Mouse (Mus musculus) C2C12 (cell line): ENCODE results near the gene Cubn.

Source experiments
- CEBPB ChIP-seq: IDR thresholded peaks from one replicate; pipeline ENCODE4 v1.6.1; 2011; ENCODE audit warnings: low read depth, mild to moderate bottlenecking, control low read depth, moderate library complexity
- CTCF ChIP-seq: IDR thresholded peaks from one replicate; pipeline ENCODE4 v1.5.1; 2011; ENCODE audit not compliant: control insufficient read depth, insufficient read depth, insufficient read length
- FOSL1 ChIP-seq: IDR thresholded peaks from one replicate; pipeline ENCODE4 v1.8.0; 2011; ENCODE audit warnings: mild to moderate bottlenecking, low read length; ENCODE audit not compliant: poor library complexity, insufficient read depth, severe bottlenecking
- MAX ChIP-seq: IDR thresholded peaks from one replicate; pipeline ENCODE4 v1.6.1; 2011; ENCODE audit warnings: mild to moderate bottlenecking, control low read depth
- MYOG ChIP-seq: IDR thresholded peaks from one replicate; pipeline ENCODE4 v1.6.1; 2011; ENCODE audit not compliant: control insufficient read depth, insufficient read length; ENCODE audit errors: extremely low read depth
- USF1 ChIP-seq: IDR thresholded peaks from one replicate; pipeline ENCODE4 v1.6.1; 2011; ENCODE audit warnings: low read depth, mild to moderate bottlenecking, control low read depth, moderate library complexity

- no peak for TF ChIP-seq CTCF
- TF ChIP-seq MYOG, result no peak
- TF ChIP-seq USF1, result no peak
- no peak for TF ChIP-seq MAX
- no peak for TF ChIP-seq CEBPB
- TF ChIP-seq FOSL1, result no peak
These were observed 46.5 kb downstream of the Cubn start for GRCm38 (mm10) chr2:13445156-13445555.
